Mouse (Mus musculus): Measurements from ENCODE around the gene Taf15. TPM values are rescaled to one million over a fixed set of nuclear protein-coding genes. Genes with fewer than 3 reads are reported as not detected.

Gene Taf15
- polyA plus RNA-seq, 1 experiment from 2014 or later, result 4.0 TPM

- Histone ChIP-seq H3K9ac (ENCODE audit: low read length) (no peak overlapping the region), H3K9me3 (ENCODE audit: control insufficient read depth, low read length) (no peaks in the 10 kb centered on the region), H3K27me3 (ENCODE audit: control insufficient read depth, insufficient read depth, low read length) (no peaks in the 10 kb centered on the region; the same call in 1 of the 2 replicates), H3K4me3 (ENCODE audit: low read depth, low read length) (peak overlapping the region; percentile 60), H3K27ac (replicated peaks) (no peak overlapping the region), H3K4me2 (replicated peaks; ENCODE audit: low read depth) (peak overlapping the region; percentile 87), H3K36me3 (ENCODE audit: control insufficient read depth, insufficient read depth, low read length) (no peaks in the 10 kb centered on the region), H3K4me1 (replicated peaks; ENCODE audit: control insufficient read depth, insufficient read depth) (no peaks in the 10 kb centered on the region; the same call in 1 of the 2 replicates)
- ATAC-seq (ENCODE audit: low FRiP score, low TSS enrichment) (no peak), DNase-seq (ENCODE audit: low spot score) (no peak)
- 26% methylated on average over 11 of the region's 11 CpGs for WGBS
- TF ChIP-seq CTCF (IDR thresholded peaks at IDR 0.05; ENCODE audit: low read depth) (no peak), EP300 (optimal IDR thresholded peaks at IDR 0.05) (no peak)
Observed at GRCm38 (mm10) chr11:83439426-83440060, 33.3 kb upstream of the Taf15 start.

GRCm38 (mm10) chr11:83440081-83441064, 32.5 kb upstream of the Taf15 start:
- ATAC-seq (ENCODE audit: low FRiP score, low TSS enrichment) (peak; percentile 91), DNase-seq (ENCODE audit: low spot score) (peak; percentile 89)

GRCm38 (mm10) chr11:83441235-83441634, 31.7 kb upstream of the Taf15 start:
- Histone ChIP-seq H3K36me3 (ENCODE audit: control insufficient read depth, insufficient read depth, low read length) (no peaks in the 10 kb centered on the region), H3K4me1 (replicated peaks; ENCODE audit: control insufficient read depth, insufficient read depth) (no peaks in the 10 kb centered on the region; the same call in 1 of the 2 replicates), H3K27me3 (ENCODE audit: control insufficient read depth, insufficient read depth, low read length) (no peaks in the 10 kb centered on the region; the same call in 1 of the 2 replicates), H3K9me3 (ENCODE audit: control insufficient read depth, low read length) (no peaks in the 10 kb centered on the region), H3K27ac (replicated peaks) (no peak overlapping the region), H3K4me3 (ENCODE audit: low read depth, low read length) (no peak overlapping the region; the same call in 1 of the 2 replicates), H3K4me2 (replicated peaks; ENCODE audit: low read depth) (peak overlapping the region; percentile 87), H3K9ac (ENCODE audit: low read length) (no peak overlapping the region)
- WGBS, result 47% methylated on average over 6 of the region's 7 CpGs
- no peak for TF ChIP-seq CTCF (IDR thresholded peaks at IDR 0.05; ENCODE audit: low read depth)
- TF ChIP-seq EP300 (optimal IDR thresholded peaks at IDR 0.05), result no peak
- ATAC-seq (ENCODE audit: low FRiP score, low TSS enrichment) (no peak), DNase-seq (ENCODE audit: low spot score) (no peak)

More at GRCm38 (mm10) chr11:83440081-83441064, 32.5 kb upstream of the Taf15 start:
- no peaks in the 10 kb centered on the region for H3K9me3 ChIP-seq (ENCODE audit: control insufficient read depth, low read length)
- H3K27ac ChIP-seq (replicated peaks), result no peak overlapping the region
- H3K4me3 ChIP-seq (ENCODE audit: low read depth, low read length), result peak overlapping the region; percentile 60
- H3K4me1 ChIP-seq (replicated peaks; ENCODE audit: control insufficient read depth, insufficient read depth), result no peaks in the 10 kb centered on the region; the same call in 1 of the 2 replicates
- H3K27me3 ChIP-seq (ENCODE audit: control insufficient read depth, insufficient read depth, low read length), result no peaks in the 10 kb centered on the region; the same call in 1 of the 2 replicates
- H3K4me2 ChIP-seq (replicated peaks; ENCODE audit: low read depth), result peak overlapping the region; percentile 87
- peak overlapping the region; percentile 47 for H3K9ac ChIP-seq (ENCODE audit: low read length)
- WGBS, result 1% methylated on average over 63 of the region's 75 CpGs
- TF ChIP-seq CTCF (IDR thresholded peaks at IDR 0.05; ENCODE audit: low read depth), result peak; percentile 97
- no peak for TF ChIP-seq EP300 (optimal IDR thresholded peaks at IDR 0.05)
- no peaks in the 10 kb centered on the region for H3K36me3 ChIP-seq (ENCODE audit: control insufficient read depth, insufficient read depth, low read length)

GRCm38 (mm10) chr11:83442596-83443267, 30.2 kb upstream of the Taf15 start:
- H3K27ac ChIP-seq (replicated peaks), result no peak overlapping the region
- peak overlapping the region; percentile 41 for H3K4me2 ChIP-seq (replicated peaks; ENCODE audit: low read depth)
- H3K9me3 ChIP-seq (ENCODE audit: control insufficient read depth, low read length), result no peaks in the 10 kb centered on the region
- peaks cover 4% of the 10 kb centered on the region for H3K4me1 ChIP-seq (replicated peaks; ENCODE audit: control insufficient read depth, insufficient read depth)
- H3K27me3 ChIP-seq (ENCODE audit: control insufficient read depth, insufficient read depth, low read length), result no peaks in the 10 kb centered on the region; the same call in 1 of the 2 replicates
- DNase-seq (ENCODE audit: low spot score) (peak; percentile 79), ATAC-seq (ENCODE audit: low FRiP score, low TSS enrichment) (0 out of 2 replicates have a peak, but pooled peaks have one; percentile 6)
- no peaks in the 10 kb centered on the region for H3K36me3 ChIP-seq (ENCODE audit: control insufficient read depth, insufficient read depth, low read length)
- H3K9ac ChIP-seq (ENCODE audit: low read length), result 0 out of 2 replicates have a peak overlapping the region, but pooled peaks have one; percentile 23
- 0 out of 2 replicates have a peak overlapping the region, but pooled peaks have one; percentile 10 for H3K4me3 ChIP-seq (ENCODE audit: low read depth, low read length)
- TF ChIP-seq CTCF (IDR thresholded peaks at IDR 0.05; ENCODE audit: low read depth) (peak; percentile 89), EP300 (optimal IDR thresholded peaks at IDR 0.05) (no peak)
- WGBS, result 13% methylated on average over 29 of the region's 29 CpGs

- ATAC-seq (ENCODE audit: low FRiP score, low TSS enrichment), result no peak
- 6% methylated on average over 7 of the region's 7 CpGs for WGBS
Observed at GRCm38 (mm10) chr11:83443824-83444223, 29.1 kb upstream of the Taf15 start.

More at GRCm38 (mm10) chr11:83443824-83444223, 29.1 kb upstream of the Taf15 start:
- Histone ChIP-seq H3K4me1 (replicated peaks; ENCODE audit: control insufficient read depth, insufficient read depth) (peaks cover 11% of the 10 kb centered on the region), H3K36me3 (ENCODE audit: control insufficient read depth, insufficient read depth, low read length) (no peaks in the 10 kb centered on the region), H3K9me3 (ENCODE audit: control insufficient read depth, low read length) (no peaks in the 10 kb centered on the region), H3K4me2 (replicated peaks; ENCODE audit: low read depth) (no peak overlapping the region), H3K9ac (ENCODE audit: low read length) (no peak overlapping the region), H3K27me3 (ENCODE audit: control insufficient read depth, insufficient read depth, low read length) (no peaks in the 10 kb centered on the region; the same call in 1 of the 2 replicates), H3K4me3 (ENCODE audit: low read depth, low read length) (no peak overlapping the region), H3K27ac (replicated peaks) (no peak overlapping the region)
- DNase-seq (ENCODE audit: low spot score), result no peak
- TF ChIP-seq EP300 (optimal IDR thresholded peaks at IDR 0.05) (no peak), CTCF (IDR thresholded peaks at IDR 0.05; ENCODE audit: low read depth) (no peak)
